Mouse (Mus musculus) bone marrow, adult 2 months (tissue): ENCODE data around the gene C130050O18Rik. TPM values are rescaled to one million over a fixed set of nuclear protein-coding genes. Genes with fewer than 3 reads are reported as not detected.

ENCODE experiments used
- H3K27ac ChIP-seq: fragments of 200-500 bp; 2 replicates; pipeline ENCODE4 v1.5.1; 2012; ENCODE audit warnings: low read depth, mild to moderate bottlenecking, control low read depth, inconsistent platforms, low read length; ENCODE audit not compliant: control insufficient read depth, poor library complexity, insufficient read depth
- H3K4me1 ChIP-seq: fragments of 200-500 bp; 2 replicates; pipeline ENCODE4 v1.6.1; 2011; ENCODE audit warnings: low read length; ENCODE audit not compliant: control insufficient read depth, insufficient read depth
- H3K4me3 ChIP-seq: fragments of 200-500 bp; replicated peaks from 2 replicates; pipeline ENCODE3; 2011; ENCODE audit warnings: mild to moderate bottlenecking, low read depth, low read length, control low read depth; ENCODE audit not compliant: control insufficient read depth
- CTCF ChIP-seq: fragments of 200-500 bp; IDR thresholded peaks from 2 replicates; pipeline ENCODE4 v1.5.1; 2011; ENCODE audit warnings: low read length, control low read depth; ENCODE audit not compliant: control insufficient read depth, insufficient read depth
- POLR2A ChIP-seq: fragments of 200-500 bp; IDR thresholded peaks from 2 replicates; pipeline ENCODE4 v1.6.1; 2011; ENCODE audit warnings: low read depth, mild to moderate bottlenecking, control low read depth, low read length, borderline replicate concordance; ENCODE audit not compliant: control insufficient read depth
- WGBS: fragments of 180-500 bp; shearing (Covaris S2); methylation state at CpG from one replicate; pipeline ENCODE4 v1.1.7; 2018; 5-methylcytosine and 5-hydroxymethylcytosine counted together
- polyA plus RNA-seq: library from polyadenylated mRNA; stranded (reverse); fragments of >200 nt; gene quantifications from 2 replicates; pipeline ENCODE4 v1.2.4, GENCODE M21; 2011; ENCODE audit warnings: low replicate concordance; ENCODE audit not compliant: missing spikeins, insufficient read depth, insufficient read length

C130050O18Rik gene
- 0.88 and 4.0 TPM in 2 replicates for polyA plus RNA-seq

- Histone ChIP-seq H3K27ac (peak within 1 kb of the TSS; percentile 90), H3K4me1 (peaks cover 14% of the 10 kb centered on the region), H3K4me3 (peak within 1 kb of the TSS; percentile 65)
- TF ChIP-seq POLR2A (0 out of 2 replicates have a peak, but pooled peaks have one; percentile 18), CTCF (no peak)
- 10% methylated on average over 6 of the region's 6 CpGs for WGBS
These were observed at the start of gene C130050O18Rik for GRCm38 (mm10) chr5:139404801-139405401. C130050O18Rik (plus strand) TSS chr5:139405280.

GRCm38 (mm10) chr5:139358653-139359052, 46.4 kb upstream of the C130050O18Rik start:
- H3K4me3 ChIP-seq: no peak overlapping the region
- TF ChIP-seq CTCF: peak; percentile 76
- no peak for TF ChIP-seq POLR2A
- H3K27ac ChIP-seq: no peak overlapping the region
- WGBS: 75% methylated on average over 2 of the region's 2 CpGs
- H3K4me1 ChIP-seq: no peaks in the 10 kb centered on the region

DNA sequence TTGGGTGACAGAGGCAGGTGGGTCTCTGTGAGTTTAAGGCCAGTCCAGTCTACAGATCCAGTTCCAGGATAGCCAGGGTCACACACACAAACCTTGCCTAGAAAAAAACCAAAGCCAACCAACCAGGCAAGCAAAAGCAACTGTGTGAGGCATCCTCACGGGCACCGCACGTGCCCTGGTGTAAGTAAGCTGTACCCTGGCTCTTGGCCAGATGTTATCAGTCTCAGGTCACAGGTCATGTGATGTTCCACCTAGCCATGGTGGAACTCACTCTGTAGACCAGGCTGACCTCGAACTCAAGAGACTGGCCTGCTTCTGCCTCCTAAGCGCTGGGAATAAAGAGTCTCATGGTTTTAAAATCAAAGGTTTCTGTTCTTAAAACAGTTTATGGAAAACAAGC, 45.8 kb upstream of the C130050O18Rik start:
- 86% methylated on average over 5 of the region's 5 CpGs for WGBS
- Histone ChIP-seq H3K4me3 (no peak overlapping the region), H3K4me1 (no peaks in the 10 kb centered on the region; the same call in 1 of the 2 replicates), H3K27ac (no peak overlapping the region)
- TF ChIP-seq CTCF (no peak), POLR2A (no peak)

- no peak overlapping the region for H3K4me3 ChIP-seq
- TF ChIP-seq POLR2A (no peak), CTCF (no peak)
- 26% methylated on average over 7 of the region's 7 CpGs for WGBS
- H3K27ac ChIP-seq: no peak overlapping the region
- H3K4me1 ChIP-seq: peaks cover 17% of the 10 kb centered on the region
These were observed 41.2 kb upstream of the C130050O18Rik start for GRCm38 (mm10) chr5:139363858-139364257.

DNA sequence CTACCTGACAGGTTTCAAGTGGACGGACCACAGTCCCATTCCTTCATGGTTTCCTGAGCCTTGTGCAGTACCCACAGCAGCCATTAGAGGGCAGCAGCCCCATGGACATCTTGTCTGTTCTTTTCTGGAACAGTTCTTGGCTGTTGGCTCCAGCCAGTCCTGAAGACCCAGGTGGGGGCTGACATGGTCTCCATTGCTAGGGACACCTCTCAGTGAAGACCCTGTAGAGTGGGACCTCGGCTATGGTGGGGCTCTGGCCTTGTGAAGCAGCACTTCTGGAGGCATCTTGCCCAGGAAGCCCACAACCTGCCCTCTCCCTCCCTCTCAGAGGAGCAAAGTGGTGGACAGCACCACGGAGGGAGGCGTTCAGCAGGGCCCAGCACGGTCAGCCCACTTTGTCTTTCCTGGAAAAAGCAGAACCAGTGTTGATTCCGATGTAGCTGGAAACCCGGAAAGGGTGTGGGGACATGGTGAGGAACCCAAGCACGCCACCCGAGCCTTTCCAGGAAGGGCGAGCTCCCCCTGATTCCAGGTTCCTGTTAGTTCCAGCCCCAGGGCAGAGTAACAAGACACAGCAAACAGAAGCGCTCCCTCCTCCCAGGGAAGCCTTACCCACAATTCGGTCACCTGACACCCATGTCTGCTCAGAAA, 40.7 kb upstream of the C130050O18Rik start:
- H3K4me3 ChIP-seq: no peak overlapping the region
- 11% methylated on average over 12 of the region's 12 CpGs for WGBS
- H3K27ac ChIP-seq: peak overlapping the region; percentile 62
- peaks cover 17% of the 10 kb centered on the region for H3K4me1 ChIP-seq
- TF ChIP-seq CTCF: peak; percentile 98
- 0 out of 2 replicates have a peak, but pooled peaks have one; percentile 17 for TF ChIP-seq POLR2A

DNA sequence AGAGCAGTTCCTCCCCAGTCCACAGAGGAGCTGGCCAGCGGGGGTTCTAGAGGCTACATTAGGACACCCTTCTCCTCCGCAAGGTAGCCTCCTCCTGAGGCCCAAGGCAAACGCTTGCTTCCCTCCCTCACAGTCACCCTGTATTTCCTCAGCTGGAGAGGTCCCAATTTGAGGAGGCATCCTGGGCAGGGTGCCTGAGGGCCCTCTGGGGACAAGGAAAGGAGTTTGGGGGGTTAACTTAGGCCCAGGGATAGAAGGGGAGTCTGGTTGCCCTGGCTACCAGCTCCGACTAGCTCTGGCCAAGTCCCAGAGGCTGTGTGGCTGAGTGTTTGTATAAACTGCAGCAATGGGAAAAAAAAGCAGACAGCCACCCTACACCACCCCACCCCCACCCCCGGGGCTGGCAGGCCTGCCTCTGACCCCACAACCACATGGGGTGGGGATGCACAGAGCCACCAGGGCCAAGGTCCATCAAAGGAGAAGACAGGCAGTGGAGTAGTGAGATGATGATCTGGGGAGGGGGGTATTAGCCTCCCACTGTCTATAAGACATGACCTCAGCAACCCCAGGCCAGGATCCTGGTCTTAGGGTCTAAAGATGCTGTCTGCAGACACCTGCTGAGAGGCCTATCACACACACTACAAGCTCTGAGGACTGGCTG, 40.0 kb upstream of the C130050O18Rik start:
- 17% methylated on average over 5 of the region's 5 CpGs for WGBS
- TF ChIP-seq CTCF (no peak), POLR2A (no peak)
- Histone ChIP-seq H3K4me3 (no peak overlapping the region), H3K27ac (peak overlapping the region; percentile 62), H3K4me1 (peaks cover 17% of the 10 kb centered on the region)

GRCm38 (mm10) chr5:139365827-139366226, 39.3 kb upstream of the C130050O18Rik start:
- Histone ChIP-seq H3K27ac (peak overlapping the region; percentile 57; the same call in 1 of the 2 replicates), H3K4me1 (peaks cover 17% of the 10 kb centered on the region), H3K4me3 (no peak overlapping the region)
- 23% methylated on average over 1 of the region's 1 CpGs for WGBS
- TF ChIP-seq POLR2A: no peak
- no peak for TF ChIP-seq CTCF

GRCm38 (mm10) chr5:139366484-139366883, 38.6 kb upstream of the C130050O18Rik start:
- peak overlapping the region; percentile 57; the same call in 1 of the 2 replicates for H3K27ac ChIP-seq
- H3K4me1 ChIP-seq: peaks cover 17% of the 10 kb centered on the region
- WGBS: 54% methylated on average over 11 of the region's 11 CpGs
- TF ChIP-seq CTCF (no peak), POLR2A (no peak)
- H3K4me3 ChIP-seq: no peak overlapping the region
